In the genomic region with DNA sequence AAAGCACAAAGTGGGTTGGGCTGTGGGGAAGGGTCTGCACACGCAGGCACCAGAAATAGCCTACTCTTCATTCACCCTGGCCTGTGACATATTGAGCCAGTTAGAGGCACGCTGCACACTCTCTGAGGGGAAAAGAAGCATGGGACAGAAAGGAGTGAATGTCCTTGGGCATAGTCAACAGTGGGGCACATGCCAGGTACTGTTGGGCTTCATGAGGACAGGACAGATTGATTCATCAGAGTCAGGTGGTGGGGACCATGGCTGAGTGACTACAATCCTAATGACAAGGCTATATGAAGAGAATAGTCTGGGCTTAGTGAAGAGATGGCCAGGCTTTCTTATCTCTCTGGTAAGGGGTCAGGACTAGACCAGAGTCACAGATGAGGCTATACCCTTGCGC, we compare ENCODE assay signal across 28 mouse cellular contexts.
"Had no signal": no experiment of that assay in that cellular context is flagged by ENCODE, and none has a peak within 500 bp of the region (broad histone marks: within the 10 kb centered on the region; RNA-seq: fewer than 3 reads in every experiment).

No protein-coding gene starts in this region.

- H3K27ac ChIP-seq: heart, embryonic 15.5 days; hindbrain, embryonic 10.5 days; hindbrain, embryonic 12.5 days; hindbrain, embryonic 13.5 days; hindbrain, embryonic 14.5 days; hindbrain, embryonic 15.5 days; hindbrain, postnatal 0 days; intestine, embryonic 15.5 days; kidney, embryonic 15.5 days; kidney, postnatal 0 days; layer of hippocampus, adult 2 months; left cerebral cortex, adult 2 months had no signal

- H3K4me3 ChIP-seq: heart, embryonic 15.5 days; hindbrain, embryonic 10.5 days; hindbrain, embryonic 12.5 days; hindbrain, embryonic 13.5 days; hindbrain, embryonic 15.5 days; intestine, embryonic 15.5 days; kidney, embryonic 15.5 days; layer of hippocampus, adult 2 months; left cerebral cortex, adult 2 months had no signal

- DNase-seq: heart, postnatal 10 days; heart, postnatal 14 days; heart, postnatal 36 days; heart, postnatal 4 days; kidney, adult 11 months; kidney, adult 18-20 months; kidney, adult 2 months; kidney, adult 8-10 months; kidney, adult 9 months; kidney, postnatal 10 days; kidney, postnatal 14 days; kidney, postnatal 25 days; kidney, postnatal 36 days; kidney, postnatal 4 days; layer of hippocampus, adult 9-11 months; layer of hippocampus, postnatal 36 days had no signal
